Mouse (Mus musculus): ENCODE results near the gene Kcnn4.
A peak's percentile ranks its signal among the peaks of the same experiment; 100 is the strongest.

Kcnn4 gene

GRCm38 (mm10) chr7:24369731-24370541, at the start of gene Kcnn4:
Kcnn4 (plus strand) TSS chr7:24370263.
- no peak for DNase-seq

GRCm38 (mm10) chr7:24322593-24322992, 47.5 kb upstream of the Kcnn4 start:
- DNase-seq = no peak

GRCm38 (mm10) chr7:24325197-24325596, 44.9 kb upstream of the Kcnn4 start:
- peak in 1 of 2 experiments; percentile 23 for DNase-seq

- no peak for DNase-seq
Observed at GRCm38 (mm10) chr7:24325675-24326128, 44.4 kb upstream of the Kcnn4 start.

- DNase-seq = no peak
Observed at GRCm38 (mm10) chr7:24326273-24327135, 43.6 kb upstream of the Kcnn4 start.

- no peak for DNase-seq
Observed at GRCm38 (mm10) chr7:24327281-24327975, 42.6 kb upstream of the Kcnn4 start.

- peak; percentile 6 to 43 for DNase-seq
Observed at GRCm38 (mm10) chr7:24333304-24333986, 36.6 kb upstream of the Kcnn4 start, which contains the start of gene Tescl. Tescl (minus strand) TSS chr7:24333936.

GRCm38 (mm10) chr7:24335699-24336309, 34.3 kb upstream of the Kcnn4 start:
- peak; percentile 73 to 91 for DNase-seq

- no peak for DNase-seq
Observed at GRCm38 (mm10) chr7:24338241-24338640, 31.8 kb upstream of the Kcnn4 start.

- DNase-seq = no peak
Observed at GRCm38 (mm10) chr7:24343701-24344272, 26.3 kb upstream of the Kcnn4 start.

- DNase-seq = no peak
Observed at GRCm38 (mm10) chr7:24346444-24346843, 23.6 kb upstream of the Kcnn4 start.

- no peak for DNase-seq
Observed at GRCm38 (mm10) chr7:24348896-24349295, 21.2 kb upstream of the Kcnn4 start, which contains the start of gene Lypd5. Lypd5 (plus strand) TSS chr7:24349196.

GRCm38 (mm10) chr7:24355646-24356045, 14.4 kb upstream of the Kcnn4 start:
- no peak for DNase-seq

- DNase-seq = no peak
Observed at GRCm38 (mm10) chr7:24356081-24356480, 14.0 kb upstream of the Kcnn4 start.

GRCm38 (mm10) chr7:24357899-24358298, 12.2 kb upstream of the Kcnn4 start:
- DNase-seq = no peak

- DNase-seq = peak in 1 of 2 experiments; percentile 27
Observed at GRCm38 (mm10) chr7:24359269-24359668, 10.8 kb upstream of the Kcnn4 start.

- DNase-seq = no peak
Observed at GRCm38 (mm10) chr7:24361001-24361400, 9.1 kb upstream of the Kcnn4 start.

- peak in 1 of 2 experiments; percentile 32 for DNase-seq
Observed at GRCm38 (mm10) chr7:24363228-24363627, 6.8 kb upstream of the Kcnn4 start.

- DNase-seq = peak; percentile 73 to 90
Observed at GRCm38 (mm10) chr7:24364827-24365226, 5.2 kb upstream of the Kcnn4 start.

GRCm38 (mm10) chr7:24365258-24366014, 4.6 kb upstream of the Kcnn4 start:
- DNase-seq = no peak
